9 mouse cellular contexts compared by ENCODE assay signal in the genomic region with DNA sequence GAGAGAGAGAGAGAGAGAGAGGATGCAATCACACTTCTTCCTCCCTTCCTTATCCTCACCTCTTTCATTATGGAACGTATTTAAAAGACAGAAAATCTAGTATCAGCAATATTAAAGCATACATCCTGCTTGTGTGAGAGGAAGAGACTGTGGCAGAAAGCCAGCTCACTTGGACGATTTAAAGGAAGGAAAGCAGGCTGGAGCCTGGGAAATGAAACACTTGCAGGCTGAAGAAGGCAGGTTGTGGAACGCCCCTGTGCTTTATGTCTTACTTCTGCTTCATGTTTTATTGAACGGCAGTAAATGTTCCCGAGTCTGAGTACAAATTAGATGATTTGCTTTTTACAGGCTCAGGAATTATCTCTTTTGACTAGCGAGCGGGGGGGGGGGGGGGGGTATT. TPM values are rescaled to one million over a fixed set of nuclear protein-coding genes. Genes with fewer than 3 reads are reported as not detected.
DNase-seq lines count a peak whose midpoint lies in the region; ATAC-seq and TF ChIP-seq lines count a peak whose summit lies in the region.
"Had no signal": no experiment of that assay in that cellular context is flagged by ENCODE, and none has a peak within 500 bp of the region (broad histone marks: within the 10 kb centered on the region; RNA-seq: fewer than 3 reads in every experiment).

No protein-coding gene starts in this region.

- H3K27me3 ChIP-seq in intestine, embryonic 14.5 days (replicated peaks; ENCODE audit: control insufficient read depth, insufficient read depth, low read length), result no peaks in the 10 kb centered on the region
- H3K27me3 ChIP-seq in intestine, postnatal 0 days (replicated peaks; ENCODE audit: control insufficient read depth, insufficient read depth, low read length), result no peaks in the 10 kb centered on the region
- H3K27me3 ChIP-seq in hindbrain, postnatal 0 days (ENCODE audit: insufficient read depth, low read length), result no peaks in the 10 kb centered on the region
- no peaks in the 10 kb centered on the region for H3K27me3 ChIP-seq in limb, embryonic 14.5 days (ENCODE audit: control insufficient read depth, insufficient read depth, low read length)

- no peak overlapping the region for H3K9ac ChIP-seq in intestine, embryonic 14.5 days (ENCODE audit: low read length)
- H3K9ac ChIP-seq in intestine, postnatal 0 days (ENCODE audit: low read depth, low read length), result no peak overlapping the region
- H3K9ac ChIP-seq in hindbrain, postnatal 0 days (replicated peaks; ENCODE audit: low read length), result no peak overlapping the region
- no peak overlapping the region for H3K9ac ChIP-seq in limb, embryonic 14.5 days (ENCODE audit: low read depth, low read length, severe bottlenecking)

- no peaks in the 10 kb centered on the region for H3K9me3 ChIP-seq in intestine, embryonic 14.5 days (ENCODE audit: control insufficient read depth, low read length)
- no peaks in the 10 kb centered on the region for H3K9me3 ChIP-seq in intestine, postnatal 0 days (ENCODE audit: control insufficient read depth)
- H3K9me3 ChIP-seq in hindbrain, postnatal 0 days (ENCODE audit: low read length), result no peaks in the 10 kb centered on the region
- H3K9me3 ChIP-seq in limb, embryonic 14.5 days (ENCODE audit: control insufficient read depth, low read length), result no peaks in the 10 kb centered on the region

- no peak for DNase-seq in intestine, embryonic 14.5 days (ENCODE audit: low spot score)
- DNase-seq in hindbrain, postnatal 0 days (ENCODE audit: low spot score), result peak; percentile 57
- DNase-seq in limb, embryonic 14.5 days (ENCODE audit: low spot score), result peak; percentile 81
- DNase-seq in spleen, adult 12 weeks (ENCODE audit: low spot score), result no peak
- DNase-seq in spleen, postnatal 4 days (ENCODE audit: low spot score in 2 of 2), result no peak

- TF ChIP-seq POLR2A in limb, embryonic 14.5 days (IDR thresholded peaks at IDR 0.05; ENCODE audit: borderline replicate concordance, extremely low read depth, insufficient read depth, insufficient read length), result no peak

- TF ChIP-seq CTCF in intestine, postnatal 0 days (IDR thresholded peaks at IDR 0.05; ENCODE audit: low read depth), result no peak
- no peak for TF ChIP-seq CTCF in hindbrain, postnatal 0 days (IDR thresholded peaks at IDR 0.05; ENCODE audit: low read depth)

- peak; percentile 60; the same call in 1 of the 2 replicates for ATAC-seq in intestine, embryonic 14.5 days (replicated peaks; ENCODE audit: low FRiP score, low TSS enrichment, low read depth)
- no peak for ATAC-seq in intestine, postnatal 0 days
- 0 out of 2 replicates have a peak, but pooled peaks have one; percentile 25 for ATAC-seq in common myeloid progenitor, adult 5-6 weeks (replicated peaks; ENCODE audit: low read depth, poor library complexity, severe bottlenecking)
- ATAC-seq in hindbrain, postnatal 0 days, result 0 out of 2 replicates have a peak, but pooled peaks have one; percentile 21
- 0 out of 2 replicates have a peak, but pooled peaks have one; percentile 31 for ATAC-seq in limb, embryonic 14.5 days (ENCODE audit: low FRiP score, low read depth)
- no peak for ATAC-seq in monocyte, adult 5-6 weeks (replicated peaks; ENCODE audit: insufficient number of reproducible peaks, low FRiP score, low TSS enrichment, poor library complexity, severe bottlenecking)

- WGBS in intestine, embryonic 14.5 days, result 21% methylated on average over 6 of the region's 7 CpGs
- WGBS in intestine, postnatal 0 days, result 21% methylated on average over 7 of the region's 7 CpGs
- 35% methylated on average over 7 of the region's 7 CpGs for WGBS in hindbrain, postnatal 0 days
- WGBS in limb, embryonic 14.5 days, result 11% methylated on average over 7 of the region's 7 CpGs

- H3K36me3 ChIP-seq in intestine, embryonic 14.5 days (ENCODE audit: control insufficient read depth, insufficient read depth, low read length), result no peaks in the 10 kb centered on the region
- H3K36me3 ChIP-seq in intestine, postnatal 0 days (ENCODE audit: control insufficient read depth, insufficient read depth), result no peaks in the 10 kb centered on the region
- no peaks in the 10 kb centered on the region for H3K36me3 ChIP-seq in hindbrain, postnatal 0 days (ENCODE audit: insufficient read depth, low read length)
- H3K36me3 ChIP-seq in limb, embryonic 14.5 days (ENCODE audit: control insufficient read depth, insufficient read depth, low read length), result no peaks in the 10 kb centered on the region

- peaks cover 7% of the 10 kb centered on the region for H3K4me1 ChIP-seq in intestine, embryonic 14.5 days (replicated peaks; ENCODE audit: control insufficient read depth, insufficient read depth, low read length)
- H3K4me1 ChIP-seq in intestine, postnatal 0 days (replicated peaks; ENCODE audit: control insufficient read depth, insufficient read depth, low read length), result no peaks in the 10 kb centered on the region
- H3K4me1 ChIP-seq in hindbrain, postnatal 0 days (ENCODE audit: insufficient read depth, low read length), result no peaks in the 10 kb centered on the region
- peaks cover 17% of the 10 kb centered on the region; the same call in 1 of the 2 replicates for H3K4me1 ChIP-seq in limb, embryonic 14.5 days (ENCODE audit: control insufficient read depth, insufficient read depth, low read length)

- H3K4me3 ChIP-seq in intestine, embryonic 14.5 days (ENCODE audit: low read depth, low read length), result no peak overlapping the region
- H3K4me3 ChIP-seq in intestine, postnatal 0 days (ENCODE audit: low read depth, low read length), result no peak overlapping the region
- H3K4me3 ChIP-seq in hindbrain, postnatal 0 days (ENCODE audit: low read length), result no peak overlapping the region
- no peak overlapping the region for H3K4me3 ChIP-seq in limb, embryonic 14.5 days (replicated peaks; ENCODE audit: low read length)

- H3K27ac ChIP-seq in intestine, embryonic 14.5 days (ENCODE audit: low read depth), result no peak overlapping the region
- H3K27ac ChIP-seq in intestine, postnatal 0 days (ENCODE audit: low read depth, low read length), result no peak overlapping the region
- H3K27ac ChIP-seq in hindbrain, postnatal 0 days, result 0 out of 2 replicates have a peak overlapping the region, but pooled peaks have one; percentile 12
- no peak overlapping the region for H3K27ac ChIP-seq in limb, embryonic 14.5 days (replicated peaks; ENCODE audit: low read depth, low read length)

- peak overlapping the region; percentile 20 for H3K4me2 ChIP-seq in intestine, embryonic 14.5 days (ENCODE audit: low read length)
- no peak overlapping the region; the same call in 1 of the 2 replicates for H3K4me2 ChIP-seq in intestine, postnatal 0 days (replicated peaks; ENCODE audit: low read depth)
- H3K4me2 ChIP-seq in hindbrain, postnatal 0 days (ENCODE audit: low read depth, low read length), result peak overlapping the region; percentile 16; the same call in 1 of the 2 replicates
- no peak overlapping the region; the same call in 1 of the 2 replicates for H3K4me2 ChIP-seq in limb, embryonic 14.5 days (replicated peaks; ENCODE audit: low read depth, low read length, severe bottlenecking)

RNA-seq across cellular contexts. Expression of gene Atp6v1g3, which starts 29.1 kb away (rescaled TPM):
- polyA plus RNA-seq in intestine, embryonic 14.5 days (2014; fragmentation: Nextera tagmentation; extraction: Ambion mirVana), result not detected in 2 replicates
- polyA plus RNA-seq in intestine, postnatal 0 days (2015; fragmentation: Nextera tagmentation; extraction: Ambion mirVana), result not detected in 2 replicates
- total RNA-seq in common myeloid progenitor, adult 5-6 weeks (2017), result not detected in 2 replicates
- total RNA-seq in hindbrain, postnatal 0 days (2014; rRNA removed), result not detected in 2 replicates
- not detected in 2 replicates for polyA plus RNA-seq in hindbrain, postnatal 0 days (2015; fragmentation: Nextera tagmentation; extraction: Ambion mirVana)
- 0.06 TPM in 1 of 2 replicates, not detected in the other for polyA plus RNA-seq in limb, embryonic 14.5 days (2012; rRNA removed)
- not detected in 2 replicates for polyA plus RNA-seq in limb, embryonic 14.5 days (2014; fragmentation: Nextera tagmentation; extraction: Ambion mirVana)
- 0.86 to 1.5 TPM in 2 of 3 replicates, not detected in the other for total RNA-seq in monocyte, adult 5-6 weeks (2017)
- total RNA-seq: hematopoietic stem cell, adult 5-6 weeks had no signal

Comparison
In these comparisons a context has a peak if more than half of its experiments do, and no peak if none do; other contexts are left out.
1. ATAC-seq: peak in intestine, embryonic 14.5 days (single experiment), common myeloid progenitor, adult 5-6 weeks (single experiment), hindbrain, postnatal 0 days (single experiment) and limb, embryonic 14.5 days (single experiment); none in intestine, postnatal 0 days (single experiment) and monocyte, adult 5-6 weeks (single experiment).
2. H3K4me2 ChIP-seq: peak in intestine, embryonic 14.5 days (single experiment) and hindbrain, postnatal 0 days (single experiment); none in intestine, postnatal 0 days (single experiment) and limb, embryonic 14.5 days (single experiment).
3. DNase-seq: peak in hindbrain, postnatal 0 days (single experiment) and limb, embryonic 14.5 days (single experiment); none in intestine, embryonic 14.5 days (single experiment), spleen, adult 12 weeks (single experiment) and spleen, postnatal 4 days (0 of 2).